Mouse (Mus musculus) neural tube, embryonic 13.5 days (tissue): ENCODE measurements around the gene Zfp991. TPM values are rescaled to one million over a fixed set of nuclear protein-coding genes. Genes with fewer than 3 reads are reported as not detected.
"Not testable (repeated sequence)": the region's sequence is repeated elsewhere in the genome, so short reads cannot be mapped to it uniquely, and the experiment has no call there.

Experiments used
- ATAC-seq: fragments of 200-750 bp; cut with Nextera tagmentation; 2 replicates; pipeline ENCODE4 v1.8.0; 2017; ENCODE audit warnings: low read depth, mild to moderate bottlenecking, moderate TSS enrichment, moderate library complexity
- H3K27ac ChIP-seq: fragments of 300-500 bp; sonication (generic); replicated peaks from 2 replicates; pipeline ENCODE4 v1.5.1; 2015; ENCODE audit warnings: moderate library complexity, mild to moderate bottlenecking, inconsistent platforms
- H3K27me3 ChIP-seq: fragments of 300-500 bp; sonication (generic); 2 replicates; pipeline ENCODE4 v1.6.1; 2015; ENCODE audit warnings: mild to moderate bottlenecking, inconsistent platforms
- H3K36me3 ChIP-seq: fragments of 300-500 bp; sonication (generic); 2 replicates; pipeline ENCODE4 v1.6.1; 2015; ENCODE audit warnings: mild to moderate bottlenecking, inconsistent platforms
- H3K4me1 ChIP-seq: fragments of 300-500 bp; sonication (generic); replicated peaks from 2 replicates; pipeline ENCODE4 v1.6.1; 2015; ENCODE audit warnings: inconsistent platforms
- H3K4me2 ChIP-seq: fragments of 300-500 bp; sonication (generic); 2 replicates; pipeline ENCODE4 v1.6.1; 2015; ENCODE audit warnings: inconsistent platforms, mild to moderate bottlenecking, moderate library complexity
- H3K4me3 ChIP-seq: fragments of 300-500 bp; sonication (generic); 2 replicates; pipeline ENCODE4 v1.5.1; 2015; ENCODE audit warnings: mild to moderate bottlenecking, inconsistent platforms
- H3K9ac ChIP-seq: fragments of 300-500 bp; sonication (generic); 2 replicates; pipeline ENCODE4 v1.6.1; 2015; ENCODE audit warnings: moderate library complexity, mild to moderate bottlenecking, inconsistent platforms
- H3K9me3 ChIP-seq: fragments of 300-500 bp; sonication (generic); 2 replicates; pipeline ENCODE4 v1.6.1; 2016; ENCODE audit warnings: inconsistent platforms
- WGBS: fragments of 180-500 bp; shearing (Covaris S2); methylation state at CpG from one replicate; pipeline ENCODE4 v1.1.7; 2015; 5-methylcytosine and 5-hydroxymethylcytosine counted together
- polyA plus RNA-seq: library from polyadenylated mRNA; unstranded; fragments of >200 nt; fragmentation: Nextera tagmentation; extraction: Ambion mirVana; gene quantifications from 2 replicates; pipeline ENCODE4 v1.2.1, GENCODE M21; 2015

The Zfp991 gene
- polyA plus RNA-seq, 1 experiment from 2014 or later: 6.4 TPM

GRCm38 (mm10) chr4:147230026-147230425 is 98.2 kb downstream of the Zfp991 start:
- not testable (repeated sequence) for H3K4me1 ChIP-seq, H3K36me3 ChIP-seq, ATAC-seq, H3K27me3 ChIP-seq, H3K4me2 ChIP-seq, H3K4me3 ChIP-seq, H3K9ac ChIP-seq, H3K27ac ChIP-seq
- 66% methylated on average over 2 of the region's 3 CpGs for WGBS
- peaks cover 44% of the 10 kb centered on the region for H3K9me3 ChIP-seq

Other genes with a start within 250 kb of the Zfp991 start
- not detected in 2 replicates for gene Gm21411, start 222.4 kb upstream of the Zfp991 start, polyA plus RNA-seq
- 0.45 TPM in 1 of 2 replicates, not detected in the other for gene Zfp989, start 160.1 kb upstream of the Zfp991 start, polyA plus RNA-seq
- not detected in 2 replicates for gene Rex2, start 110.2 kb upstream of the Zfp991 start, polyA plus RNA-seq
- gene Zfp988, start 173.6 kb downstream of the Zfp991 start, polyA plus RNA-seq: 0.20 TPM in 1 of 2 replicates, not detected in the other
- gene Zfp978, start 229.3 kb downstream of the Zfp991 start, polyA plus RNA-seq: not detected in 2 replicates